Mouse (Mus musculus) B cell, adult (primary cell): ENCODE results near the gene Lpcat4. TPM values are rescaled to one million over a fixed set of nuclear protein-coding genes. Genes with fewer than 3 reads are reported as not detected.

Source experiments
- total RNA-seq: library from RNA; stranded (reverse); gene quantifications from 4 replicates; pipeline ENCODE4 v1.2.4, GENCODE M21; 2023; ENCODE audit not compliant: inconsistent age

Gene Lpcat4
- total RNA-seq, result 7.0 to 10.3 TPM (median 9.0 TPM) in 4 replicates

DNA sequence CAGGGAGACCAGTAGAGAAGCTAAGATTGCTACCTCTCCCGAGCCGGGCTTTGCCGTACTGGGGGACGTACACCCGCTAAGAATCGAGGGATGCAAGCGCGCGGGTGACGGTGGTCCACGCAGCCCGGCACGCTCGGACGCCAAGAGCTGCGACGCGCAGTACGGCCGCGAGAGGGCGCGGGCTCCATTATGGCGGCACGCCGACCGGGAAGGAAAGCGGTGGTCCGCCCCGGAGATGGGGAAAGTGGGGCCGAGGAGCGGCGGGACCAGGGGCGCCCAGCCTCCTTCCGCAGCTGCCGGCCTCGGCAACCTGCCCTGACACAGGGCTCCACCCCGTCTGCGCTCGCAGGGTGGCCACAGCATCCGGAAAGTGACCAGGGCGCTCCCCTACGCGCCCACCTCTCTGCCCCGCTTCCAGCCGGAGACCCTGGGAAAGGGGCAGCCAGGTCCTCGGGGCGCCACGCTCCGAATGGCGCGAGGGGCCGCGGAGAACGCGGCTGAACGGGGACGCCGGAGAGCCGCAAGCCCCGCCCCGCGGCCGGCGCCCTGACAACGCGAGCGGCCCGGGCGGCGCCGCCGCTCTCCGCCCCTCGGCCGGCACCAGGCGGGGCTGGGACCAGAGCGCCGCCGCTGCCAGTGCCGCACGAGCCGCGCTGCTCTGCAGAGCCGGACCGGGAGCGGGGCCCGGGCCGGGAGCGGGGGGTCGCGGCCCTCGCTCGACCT is at the start of gene Lpcat4:
Gene Lpcat4, plus strand, starts transcription at position 257 of the 723 bp plus-strand sequence.

DNA sequence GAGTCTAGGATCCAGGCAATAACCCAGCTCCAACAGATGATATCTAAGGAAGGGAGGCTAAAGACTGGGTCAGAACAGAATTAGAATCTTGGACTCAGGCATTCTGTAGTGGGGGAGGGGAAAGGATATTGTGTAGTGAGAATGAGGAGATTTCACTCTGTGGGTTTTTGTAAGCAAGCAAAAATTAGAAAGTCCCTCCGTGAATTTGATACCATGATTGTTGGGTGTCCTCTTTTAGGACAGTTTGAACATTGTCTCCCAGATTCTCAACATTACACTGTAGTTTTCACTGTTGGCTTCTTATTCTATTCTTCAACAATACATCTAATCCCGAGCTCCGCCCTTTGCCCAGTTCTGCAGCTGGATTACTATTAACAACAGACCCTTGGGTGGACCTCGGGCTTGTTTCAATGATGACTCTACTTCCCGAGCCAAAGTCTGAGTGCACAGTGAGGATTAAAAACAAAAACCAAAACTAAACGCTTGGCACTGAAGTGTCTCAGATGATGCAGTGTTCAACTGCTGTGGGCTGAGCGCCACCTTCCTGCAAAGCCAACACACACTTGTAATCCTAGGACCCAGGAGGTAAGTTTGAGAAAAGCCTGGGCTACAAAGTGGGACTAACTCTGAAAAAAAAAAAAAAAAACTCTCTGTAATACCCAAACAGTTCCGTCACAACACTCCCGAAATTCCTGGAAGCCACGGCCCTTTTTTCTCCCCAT is 20.1 kb downstream of the Lpcat4 start, which contains the start of gene Nutm1:
Gene Nutm1, minus strand, starts transcription at position 51 of the 722 bp plus-strand sequence.

DNA sequence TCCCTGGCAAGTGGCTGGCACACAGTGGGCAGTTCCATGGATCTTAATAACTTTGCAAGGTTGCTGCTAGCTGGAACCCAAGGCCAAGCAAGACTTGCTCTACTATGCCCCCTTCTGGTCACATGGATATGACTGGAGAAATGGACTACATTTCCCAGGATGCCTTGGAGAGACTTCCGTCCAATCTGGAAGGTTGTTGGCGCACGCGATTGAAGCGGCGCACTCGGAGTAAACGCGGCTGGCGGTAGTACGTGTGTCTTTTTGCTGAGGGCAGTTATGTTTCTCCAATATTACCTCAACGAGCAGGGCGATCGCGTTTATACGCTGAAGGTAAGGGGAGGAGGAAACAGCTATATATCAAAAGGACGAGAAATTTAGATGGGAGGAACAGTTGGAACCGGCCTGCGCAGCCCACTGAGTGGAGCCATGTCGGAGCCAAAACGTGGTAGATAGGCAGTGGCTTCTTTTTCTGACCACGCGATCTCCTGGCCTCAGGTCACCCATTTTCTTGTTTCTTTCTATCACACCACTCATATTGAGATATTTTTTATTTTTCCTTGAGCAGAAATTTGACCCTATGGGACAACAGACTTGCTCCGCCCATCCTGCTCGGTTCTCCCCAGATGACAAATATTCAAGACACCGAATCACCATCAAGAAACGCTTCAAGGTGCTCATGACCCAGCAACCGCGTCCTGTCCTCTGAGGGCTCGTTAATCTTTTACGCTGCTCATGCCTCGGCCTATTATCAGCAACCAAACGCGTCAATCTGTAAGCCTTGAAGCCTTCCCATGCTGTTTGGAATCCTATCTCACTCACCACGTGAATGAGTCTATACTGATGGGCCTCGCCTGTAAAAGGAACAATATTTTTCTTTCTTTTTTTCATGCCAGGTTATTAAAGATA is 22.7 kb downstream of the Lpcat4 start, which contains the start of gene Nop10:
Gene Nop10, plus strand, starts transcription at position 179 of the 906 bp plus-strand sequence.

DNA sequence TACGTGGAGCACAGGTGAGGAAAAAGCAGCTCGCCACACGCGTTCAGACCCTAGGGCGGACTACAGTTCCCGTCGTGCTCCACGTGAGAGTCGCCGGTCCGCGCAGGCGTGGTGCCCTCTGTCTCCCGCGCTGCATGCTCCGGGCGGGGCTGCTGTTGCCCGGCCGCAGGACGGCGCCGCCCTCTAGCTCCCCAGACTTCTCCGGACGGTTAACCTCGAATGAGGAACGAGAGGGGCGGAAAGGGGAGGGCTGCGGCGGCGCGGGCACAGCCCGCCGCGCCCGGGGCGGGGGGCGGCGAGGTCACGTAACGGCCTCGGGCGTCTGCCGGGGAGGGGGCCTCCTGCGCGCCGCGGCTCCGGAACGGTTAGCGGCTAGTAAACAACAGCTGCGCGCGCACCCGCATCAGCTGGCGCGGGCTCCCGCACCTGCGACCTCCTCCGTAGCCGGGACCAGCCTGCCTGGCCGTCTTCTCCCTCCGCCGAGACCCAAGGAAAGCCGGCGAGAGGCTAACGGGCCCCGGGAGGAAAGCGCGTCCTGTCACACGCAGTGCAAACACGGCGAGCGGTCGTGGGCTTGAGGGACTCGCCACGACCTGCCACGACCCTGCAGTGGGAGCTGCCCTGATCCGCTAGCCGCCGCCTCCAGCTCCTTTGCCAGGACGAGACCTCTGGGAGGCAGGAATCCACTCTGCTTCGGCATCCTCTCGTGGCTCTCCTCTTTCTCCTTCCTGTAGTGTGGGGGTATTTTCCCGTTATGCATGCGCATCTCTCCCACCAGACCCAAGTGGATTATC is 26.4 kb downstream of the Lpcat4 start, which contains the start of gene Slc12a6:
Gene Slc12a6, plus strand, starts transcription at position 378 of the 794 bp plus-strand sequence.

DNA sequence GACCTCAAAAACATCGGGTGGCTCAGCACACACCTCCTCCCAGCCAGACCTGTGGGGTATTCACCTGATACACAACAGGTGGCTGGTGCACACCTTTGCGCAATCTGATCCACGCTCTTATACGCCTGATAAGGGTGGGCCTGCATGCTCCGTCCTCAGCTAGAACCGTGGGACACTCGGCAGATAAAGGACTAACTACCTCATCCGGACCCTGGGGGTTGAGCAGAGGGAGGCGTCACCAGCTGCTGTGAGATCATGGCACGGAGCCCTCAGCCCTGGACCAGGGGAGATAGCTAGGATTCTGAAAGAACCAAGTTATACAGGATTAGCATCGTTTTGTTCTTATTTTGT is 26.9 kb downstream of the Lpcat4 start, which contains the start of gene Gm21985:
Gene Gm21985, plus strand, starts transcription at position 73 of the 351 bp plus-strand sequence.

Other genes starting within 250 kb of the Lpcat4 start
- gene Olfr1309, start 249.2 kb upstream of the Lpcat4 start, total RNA-seq, result not detected in 4 replicates
- gene Olfr1310, start 226.8 kb upstream of the Lpcat4 start, total RNA-seq, result not detected in 4 replicates
- gene Olfr1311, start 215.1 kb upstream of the Lpcat4 start, total RNA-seq, result not detected in 4 replicates
- gene Olfr1312, start 189.2 kb upstream of the Lpcat4 start, total RNA-seq, result not detected in 4 replicates
- not detected in 4 replicates for gene Olfr1313, start 161.6 kb upstream of the Lpcat4 start, total RNA-seq
- not detected in 4 replicates for gene Olfr1314, start 142.7 kb upstream of the Lpcat4 start, total RNA-seq
- not detected in 4 replicates for gene Olfr1315-ps1, start 124.0 kb upstream of the Lpcat4 start, total RNA-seq
- not detected in 4 replicates for gene Olfr1316, start 104.5 kb upstream of the Lpcat4 start, total RNA-seq
- not detected in 4 replicates for gene Olfr1317, start 99.1 kb upstream of the Lpcat4 start, total RNA-seq
- gene Olfr1318, start 85.3 kb upstream of the Lpcat4 start, total RNA-seq, result not detected in 4 replicates
- gene Nutm1, start 19.8 kb downstream of the Lpcat4 start, total RNA-seq, result not detected in 4 replicates
- gene Nop10, start 22.5 kb downstream of the Lpcat4 start, total RNA-seq, result 61.1 to 71.6 TPM (median 67.0 TPM) in 4 replicates
- gene Slc12a6, start 26.4 kb downstream of the Lpcat4 start, total RNA-seq, result 308 to 321 TPM (median 314 TPM) in 4 replicates
- gene Gm21985, start 26.8 kb downstream of the Lpcat4 start, total RNA-seq, result 0.27 to 0.70 TPM (median 0.30 TPM) in 3 of 4 replicates, not detected in the other
- gene Emc4, start 128.6 kb downstream of the Lpcat4 start, total RNA-seq, result 27.2 to 28.8 TPM (median 28.1 TPM) in 4 replicates
- 9.0 to 10.6 TPM (median 10.2 TPM) in 4 replicates for gene Katnbl1, start 139.7 kb downstream of the Lpcat4 start, total RNA-seq
- 9.9 to 11.4 TPM (median 10.7 TPM) in 4 replicates for gene Emc7, start 215.5 kb downstream of the Lpcat4 start, total RNA-seq
- not detected in 4 replicates for gene Chrm5, start 241.3 kb downstream of the Lpcat4 start, total RNA-seq